Mouse (Mus musculus): ENCODE results near the gene Dlx2. TPM values are rescaled to one million over a fixed set of nuclear protein-coding genes. Genes with fewer than 3 reads are reported as not detected.
A peak's percentile ranks its signal among the peaks of the same experiment; 100 is the strongest.

Dlx2 gene
- polyA plus RNA-seq, 1 experiment, result not detected

GRCm38 (mm10) chr2:71556071-71556470 lies 9.5 kb upstream of the Dlx2 start:
- Histone ChIP-seq H3K4me1 (ENCODE audit: control insufficient read depth, insufficient read depth, low read length) (no peaks in the 10 kb centered on the region), H3K27ac (ENCODE audit: control insufficient read depth, insufficient read depth, low read depth, low read length, poor library complexity) (no peak overlapping the region), H3K4me3 (replicated peaks; ENCODE audit: control insufficient read depth, low read depth, low read length) (no peak overlapping the region)
- TF ChIP-seq CTCF (IDR thresholded peaks at IDR 0.05; ENCODE audit: control insufficient read depth, insufficient read depth, low read length) (no peak), POLR2A (IDR thresholded peaks at IDR 0.05; ENCODE audit: borderline replicate concordance, control insufficient read depth, low read depth, low read length) (no peak)
- WGBS, result 62% methylated on average over 5 of the region's 5 CpGs

- H3K4me3 ChIP-seq (replicated peaks; ENCODE audit: control insufficient read depth, low read depth, low read length), result no peak overlapping the region
- TF ChIP-seq POLR2A (IDR thresholded peaks at IDR 0.05; ENCODE audit: borderline replicate concordance, control insufficient read depth, low read depth, low read length) (no peak), CTCF (IDR thresholded peaks at IDR 0.05; ENCODE audit: control insufficient read depth, insufficient read depth, low read length) (no peak)
These were observed 5.2 kb upstream of the Dlx2 start for GRCm38 (mm10) chr2:71551704-71552103.

DNA sequence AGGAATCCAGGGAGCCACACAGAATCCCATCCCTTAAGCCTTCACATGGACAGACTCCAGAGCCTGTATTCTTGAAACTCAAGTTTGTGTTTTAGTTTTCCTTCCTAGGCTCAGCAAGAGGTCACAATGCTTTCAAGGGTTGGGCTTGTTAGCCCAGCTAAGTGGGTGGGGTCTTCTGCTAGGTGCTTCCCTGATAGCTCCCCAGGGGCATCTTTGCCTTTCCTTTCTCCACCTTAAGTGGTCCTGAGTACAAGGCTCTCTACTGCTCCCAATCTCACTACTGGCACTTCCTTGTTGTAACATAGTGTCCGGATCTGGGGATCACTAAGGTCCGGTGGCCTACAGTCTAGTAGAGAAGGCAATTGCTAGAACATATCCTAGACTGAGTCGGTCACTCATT lies 3.8 kb upstream of the Dlx2 start:
- Histone ChIP-seq H3K27ac (ENCODE audit: control insufficient read depth, insufficient read depth, low read depth, low read length, poor library complexity) (no peak overlapping the region), H3K4me1 (ENCODE audit: control insufficient read depth, insufficient read depth, low read length) (no peaks in the 10 kb centered on the region; the same call in 1 of the 2 replicates), H3K4me3 (replicated peaks; ENCODE audit: control insufficient read depth, low read depth, low read length) (no peak overlapping the region)
- 17% methylated on average over 3 of the region's 3 CpGs for WGBS
- TF ChIP-seq POLR2A (IDR thresholded peaks at IDR 0.05; ENCODE audit: borderline replicate concordance, control insufficient read depth, low read depth, low read length) (no peak), CTCF (IDR thresholded peaks at IDR 0.05; ENCODE audit: control insufficient read depth, insufficient read depth, low read length) (no peak)

More at GRCm38 (mm10) chr2:71551704-71552103, 5.2 kb upstream of the Dlx2 start:
- Histone ChIP-seq H3K27ac (ENCODE audit: control insufficient read depth, insufficient read depth, low read depth, low read length, poor library complexity) (no peak overlapping the region), H3K4me1 (ENCODE audit: control insufficient read depth, insufficient read depth, low read length) (no peaks in the 10 kb centered on the region)
- WGBS, result 2% methylated on average over 18 of the region's 18 CpGs

DNA sequence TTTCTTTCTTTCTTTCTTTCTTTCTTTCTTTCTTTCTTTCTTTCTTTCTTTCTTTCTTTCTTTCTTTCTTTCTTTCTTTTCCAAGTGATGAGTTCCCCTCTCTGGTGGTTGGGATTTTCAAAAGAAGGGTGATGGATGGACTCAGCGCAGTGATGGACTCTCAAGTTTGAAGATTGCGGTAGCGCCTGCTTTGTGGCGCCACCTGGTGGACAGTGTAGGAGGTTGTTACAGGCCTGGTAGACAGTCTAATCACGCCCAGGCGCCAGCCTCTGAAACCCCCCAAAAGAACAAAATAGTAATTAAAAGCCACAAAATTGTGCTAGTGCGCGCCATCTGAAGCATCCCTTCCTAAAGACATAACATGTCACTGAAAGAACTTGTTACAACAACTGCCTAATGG lies 1.3 kb upstream of the Dlx2 start:
- TF ChIP-seq CTCF (IDR thresholded peaks at IDR 0.05; ENCODE audit: control insufficient read depth, insufficient read depth, low read length), result peak; percentile 89
- no peak for TF ChIP-seq POLR2A (IDR thresholded peaks at IDR 0.05; ENCODE audit: borderline replicate concordance, control insufficient read depth, low read depth, low read length)
- H3K4me3 ChIP-seq (replicated peaks; ENCODE audit: control insufficient read depth, low read depth, low read length), result no peak overlapping the region
- H3K27ac ChIP-seq (ENCODE audit: control insufficient read depth, insufficient read depth, low read depth, low read length, poor library complexity), result no peak overlapping the region
- H3K4me1 ChIP-seq (ENCODE audit: control insufficient read depth, insufficient read depth, low read length), result no peaks in the 10 kb centered on the region; the same call in none of the 2 replicates
- WGBS, result 5% methylated on average over 8 of the region's 8 CpGs

- Histone ChIP-seq H3K27ac (ENCODE audit: control insufficient read depth, insufficient read depth, low read depth, low read length, poor library complexity) (no peak overlapping the region; the same call in 1 of the 2 replicates), H3K4me1 (ENCODE audit: control insufficient read depth, insufficient read depth, low read length) (no peaks in the 10 kb centered on the region; the same call in none of the 2 replicates), H3K4me3 (replicated peaks; ENCODE audit: control insufficient read depth, low read depth, low read length) (no peak overlapping the region)
- TF ChIP-seq CTCF (IDR thresholded peaks at IDR 0.05; ENCODE audit: control insufficient read depth, insufficient read depth, low read length) (no peak), POLR2A (IDR thresholded peaks at IDR 0.05; ENCODE audit: borderline replicate concordance, control insufficient read depth, low read depth, low read length) (no peak)
- WGBS, result 1% methylated on average over 59 of the region's 59 CpGs
These were observed 493 bp downstream of the Dlx2 start for GRCm38 (mm10) chr2:71545882-71546639.

GRCm38 (mm10) chr2:71545401-71545881 lies 1.1 kb downstream of the Dlx2 start:
- H3K4me1 ChIP-seq (ENCODE audit: control insufficient read depth, insufficient read depth, low read length), result no peaks in the 10 kb centered on the region; the same call in none of the 2 replicates
- 3% methylated on average over 32 of the region's 32 CpGs for WGBS
- TF ChIP-seq POLR2A (IDR thresholded peaks at IDR 0.05; ENCODE audit: borderline replicate concordance, control insufficient read depth, low read depth, low read length), result no peak
- TF ChIP-seq CTCF (IDR thresholded peaks at IDR 0.05; ENCODE audit: control insufficient read depth, insufficient read depth, low read length), result no peak
- H3K27ac ChIP-seq (ENCODE audit: control insufficient read depth, insufficient read depth, low read depth, low read length, poor library complexity), result no peak overlapping the region
- H3K4me3 ChIP-seq (replicated peaks; ENCODE audit: control insufficient read depth, low read depth, low read length), result no peak overlapping the region

GRCm38 (mm10) chr2:71544391-71545285 lies 1.9 kb downstream of the Dlx2 start:
- H3K27ac ChIP-seq (ENCODE audit: control insufficient read depth, insufficient read depth, low read depth, low read length, poor library complexity), result no peak overlapping the region
- no peak overlapping the region for H3K4me3 ChIP-seq (replicated peaks; ENCODE audit: control insufficient read depth, low read depth, low read length)
- 5% methylated on average over 61 of the region's 61 CpGs for WGBS
- no peaks in the 10 kb centered on the region; the same call in none of the 2 replicates for H3K4me1 ChIP-seq (ENCODE audit: control insufficient read depth, insufficient read depth, low read length)
- TF ChIP-seq CTCF (IDR thresholded peaks at IDR 0.05; ENCODE audit: control insufficient read depth, insufficient read depth, low read length), result no peak
- TF ChIP-seq POLR2A (IDR thresholded peaks at IDR 0.05; ENCODE audit: borderline replicate concordance, control insufficient read depth, low read depth, low read length), result no peak

DNA sequence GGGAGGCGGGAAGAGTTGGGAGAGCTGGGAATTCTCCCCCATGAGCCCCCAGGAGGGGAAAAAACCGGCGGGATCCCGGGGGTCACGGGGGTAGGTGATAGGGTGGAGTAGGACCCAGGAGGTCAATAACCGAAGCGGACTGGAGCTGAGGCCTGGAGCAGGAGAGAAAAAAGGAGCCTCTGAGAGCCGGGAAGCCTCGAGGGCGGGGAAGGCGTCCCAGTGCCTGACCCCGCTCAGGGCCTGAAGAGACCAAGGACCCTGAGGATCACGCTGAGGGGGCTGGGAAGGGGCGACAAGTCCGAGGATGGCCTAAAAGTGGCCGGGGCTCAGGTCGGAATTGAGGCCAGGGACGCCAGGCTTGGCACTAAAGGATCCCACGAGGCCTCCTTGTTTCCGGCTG lies 2.6 kb downstream of the Dlx2 start:
- H3K27ac ChIP-seq (ENCODE audit: control insufficient read depth, insufficient read depth, low read depth, low read length, poor library complexity), result no peak overlapping the region
- 9% methylated on average over 20 of the region's 20 CpGs for WGBS

More for the DNA sequence above, 2.6 kb downstream of the Dlx2 start:
- TF ChIP-seq POLR2A (IDR thresholded peaks at IDR 0.05; ENCODE audit: borderline replicate concordance, control insufficient read depth, low read depth, low read length), result no peak
- no peak for TF ChIP-seq CTCF (IDR thresholded peaks at IDR 0.05; ENCODE audit: control insufficient read depth, insufficient read depth, low read length)
- no peaks in the 10 kb centered on the region; the same call in none of the 2 replicates for H3K4me1 ChIP-seq (ENCODE audit: control insufficient read depth, insufficient read depth, low read length)
- H3K4me3 ChIP-seq (replicated peaks; ENCODE audit: control insufficient read depth, low read depth, low read length), result no peak overlapping the region
